ENCODE assay signal across 15 mouse cellular contexts in the genomic region with DNA sequence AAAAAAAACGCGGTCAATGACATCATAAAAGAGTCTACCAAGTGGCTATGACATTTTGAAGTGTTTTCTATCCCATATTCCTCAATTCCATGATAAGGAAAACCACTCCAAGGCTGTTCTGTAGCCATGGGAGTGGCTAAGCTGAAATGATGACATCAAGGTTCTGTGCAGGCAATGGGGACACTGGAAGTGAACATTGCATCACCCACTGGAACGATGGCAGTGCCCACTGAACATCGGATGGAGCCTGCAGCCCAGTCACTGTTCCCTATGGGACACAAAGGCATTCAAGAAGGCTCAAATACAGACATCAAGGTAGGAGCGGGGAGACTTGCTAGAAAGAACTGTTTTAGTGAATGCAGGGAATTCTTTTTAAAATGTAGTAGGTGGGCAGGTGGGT.
A peak's percentile ranks its signal among the peaks of the same experiment; 100 is the strongest.
DNase-seq lines count a peak whose midpoint lies in the region.
"Had no signal": no experiment of that assay in that cellular context is flagged by ENCODE, and none has a peak within 500 bp of the region (broad histone marks: within the 10 kb centered on the region; RNA-seq: fewer than 3 reads in every experiment).

No protein-coding gene starts in this region.

- DNase-seq in adrenal gland, adult 2 months, result peak; percentile 21
- no peak for DNase-seq in adrenal gland, postnatal 4 days (ENCODE audit: low spot score in 2 of 2)
- peak; percentile 38 for DNase-seq in adrenal gland, postnatal 14 days
- DNase-seq in adrenal gland, adult 8-10 months, result no peak
- peak; percentile 47 for DNase-seq in MN1 (ENCODE audit: low spot score)
- no peak for DNase-seq in kidney, adult 8-10 months
- DNase-seq: B cell, adult 2 months; cerebellum, adult 11 months; cerebellum, adult 18-20 months; cerebellum, adult 8-10 months; cerebellum, adult 9-11 months; cerebellum, postnatal 14 days; cerebellum, postnatal 36 days; embryo, embryonic 11 days; forebrain, postnatal 0 days had no signal

Comparison
In these comparisons a context has a peak if more than half of its experiments do, and no peak if none do; other contexts are left out.
1. DNase-seq: peak in adrenal gland, adult 2 months (single experiment), adrenal gland, postnatal 14 days (single experiment) and MN1 (single experiment); none in adrenal gland, postnatal 4 days (0 of 2), adrenal gland, adult 8-10 months (single experiment) and kidney, adult 8-10 months (0 of 2).